Mouse (Mus musculus) neural tube, embryonic 11.5 days (tissue): ENCODE results near the gene Gm28729. TPM values are rescaled to one million over a fixed set of nuclear protein-coding genes. Genes with fewer than 3 reads are reported as not detected.

Experiments used
- ATAC-seq: fragments of 200-750 bp; cut with Nextera tagmentation; 2 replicates; pipeline ENCODE4 v1.8.0; 2017; ENCODE audit warnings: moderate number of reproducible peaks, mild to moderate bottlenecking, moderate TSS enrichment, moderate library complexity; ENCODE audit not compliant: insufficient read depth, low FRiP score, low TSS enrichment
- DNase-seq: peaks from one replicate; pipeline ENCODE4 v3.0.0-alpha.2; 2015; ENCODE audit warnings: low spot score
- H3K27ac ChIP-seq: fragments of 300-500 bp; sonication (generic); 2 replicates; pipeline ENCODE4 v1.5.1; 2014; ENCODE audit warnings: low read depth, mild to moderate bottlenecking, low read length
- H3K27me3 ChIP-seq: fragments of 300-500 bp; sonication (generic); 2 replicates; pipeline ENCODE4 v1.6.1; 2014; ENCODE audit warnings: mild to moderate bottlenecking, low read length, mixed read lengths; ENCODE audit not compliant: control insufficient read depth, insufficient read depth
- H3K36me3 ChIP-seq: fragments of 300-500 bp; sonication (generic); 2 replicates; pipeline ENCODE4 v1.6.1; 2014; ENCODE audit warnings: mild to moderate bottlenecking, low read length, moderate library complexity, mixed read lengths; ENCODE audit not compliant: control insufficient read depth, insufficient read depth
- H3K4me1 ChIP-seq: fragments of 300-500 bp; sonication (generic); 2 replicates; pipeline ENCODE4 v1.6.1; 2014; ENCODE audit warnings: low read length, mixed read lengths; ENCODE audit not compliant: control insufficient read depth, insufficient read depth
- H3K4me2 ChIP-seq: fragments of 300-500 bp; sonication (generic); 2 replicates; pipeline ENCODE4 v1.6.1; 2014; ENCODE audit warnings: low read depth, mild to moderate bottlenecking, moderate library complexity
- H3K4me3 ChIP-seq: fragments of 300-500 bp; sonication (generic); 2 replicates; pipeline ENCODE4 v1.5.1; 2014; ENCODE audit warnings: low read depth, low read length
- H3K9ac ChIP-seq: fragments of 300-500 bp; sonication (generic); 2 replicates; pipeline ENCODE4 v1.6.1; 2014; ENCODE audit warnings: mild to moderate bottlenecking, low read length
- H3K9me3 ChIP-seq: fragments of 300-500 bp; sonication (generic); 2 replicates; pipeline ENCODE4 v1.6.1; 2016; ENCODE audit warnings: low read length; ENCODE audit not compliant: control insufficient read depth
- WGBS: fragments of 180-500 bp; shearing (Covaris S2); extraction: QIAGEN DNeasy Blood & Tissue Kit; methylation state at CpG from one replicate; pipeline ENCODE4 v1.1.7; 2014; 5-methylcytosine and 5-hydroxymethylcytosine counted together
- polyA plus RNA-seq: library from polyadenylated mRNA; unstranded; fragments of >200 nt; fragmentation: Nextera tagmentation; extraction: Ambion mirVana; gene quantifications from 2 replicates; pipeline ENCODE4 v1.2.1, GENCODE M21; 2014

Gene Gm28729
- polyA plus RNA-seq, 1 experiment from 2014 or later = not detected

- ATAC-seq (no peak), DNase-seq (no peak)
- Histone ChIP-seq H3K9me3 (peaks cover 9% of the 10 kb centered on the region; the same call in 1 of the 2 replicates), H3K4me2 (no peak overlapping the region), H3K9ac (no peak overlapping the region), H3K27ac (no peak overlapping the region), H3K27me3 (no peaks in the 10 kb centered on the region), H3K36me3 (peaks cover 5% of the 10 kb centered on the region; the same call in 1 of the 2 replicates), H3K4me1 (no peaks in the 10 kb centered on the region), H3K4me3 (no peak overlapping the region)
- 83% methylated on average over 10 of the region's 10 CpGs for WGBS
Observed at GRCm38 (mm10) chr9:96463708-96464107, 61.4 kb downstream of the Gm28729 start.

- no peak for DNase-seq
- H3K9me3 ChIP-seq = peaks cover 9% of the 10 kb centered on the region; the same call in 1 of the 2 replicates
Observed at GRCm38 (mm10) chr9:96461607-96462006, 63.5 kb downstream of the Gm28729 start.

GRCm38 (mm10) chr9:96460117-96460865, 64.8 kb downstream of the Gm28729 start:
- DNase-seq = no peak
- ATAC-seq = no peak
- Histone ChIP-seq H3K4me1 (no peaks in the 10 kb centered on the region), H3K36me3 (peaks cover 5% of the 10 kb centered on the region; the same call in 1 of the 2 replicates), H3K27me3 (no peaks in the 10 kb centered on the region), H3K9ac (no peak overlapping the region), H3K4me3 (no peak overlapping the region), H3K9me3 (peaks cover 9% of the 10 kb centered on the region; the same call in 1 of the 2 replicates), H3K4me2 (no peak overlapping the region), H3K27ac (no peak overlapping the region)
- WGBS = 87% methylated on average over 10 of the region's 10 CpGs

More at GRCm38 (mm10) chr9:96461607-96462006, 63.5 kb downstream of the Gm28729 start:
- Histone ChIP-seq H3K4me1 (no peaks in the 10 kb centered on the region), H3K4me3 (no peak overlapping the region), H3K4me2 (no peak overlapping the region), H3K9ac (no peak overlapping the region), H3K36me3 (peaks cover 5% of the 10 kb centered on the region; the same call in 1 of the 2 replicates), H3K27me3 (no peaks in the 10 kb centered on the region), H3K27ac (no peak overlapping the region)
- WGBS = 53% methylated on average over 1 of the region's 1 CpGs
- no peak for ATAC-seq

GRCm38 (mm10) chr9:96455618-96456017, 69.4 kb downstream of the Gm28729 start:
- ATAC-seq (no peak; the same call in 1 of the 2 replicates), DNase-seq (no peak)
- Histone ChIP-seq H3K9ac (no peak overlapping the region), H3K36me3 (no peaks in the 10 kb centered on the region), H3K27ac (no peak overlapping the region), H3K4me3 (no peak overlapping the region), H3K4me1 (no peaks in the 10 kb centered on the region), H3K9me3 (no peaks in the 10 kb centered on the region), H3K4me2 (no peak overlapping the region), H3K27me3 (no peaks in the 10 kb centered on the region)
- WGBS = 58% methylated on average over 8 of the region's 8 CpGs

GRCm38 (mm10) chr9:96452956-96453355, 72.1 kb downstream of the Gm28729 start:
- Histone ChIP-seq H3K9ac (no peak overlapping the region), H3K4me2 (no peak overlapping the region), H3K4me3 (no peak overlapping the region), H3K4me1 (no peaks in the 10 kb centered on the region), H3K36me3 (no peaks in the 10 kb centered on the region), H3K27me3 (no peaks in the 10 kb centered on the region), H3K27ac (no peak overlapping the region), H3K9me3 (no peaks in the 10 kb centered on the region)
- ATAC-seq = no peak
- no peak for DNase-seq
- 80% methylated on average over 4 of the region's 4 CpGs for WGBS

GRCm38 (mm10) chr9:96450900-96451720, 74.0 kb downstream of the Gm28729 start:
- H3K27ac ChIP-seq = no peak overlapping the region
- H3K36me3 ChIP-seq = no peaks in the 10 kb centered on the region
- ATAC-seq (no peak), DNase-seq (no peak)
- no peaks in the 10 kb centered on the region for H3K4me1 ChIP-seq
- no peaks in the 10 kb centered on the region for H3K27me3 ChIP-seq
- no peak overlapping the region for H3K4me3 ChIP-seq
- no peak overlapping the region for H3K4me2 ChIP-seq
- WGBS = 81% methylated on average over 12 of the region's 12 CpGs
- H3K9me3 ChIP-seq = no peaks in the 10 kb centered on the region
- no peak overlapping the region for H3K9ac ChIP-seq

- H3K27ac ChIP-seq = no peak overlapping the region
- no peaks in the 10 kb centered on the region for H3K27me3 ChIP-seq
- no peak overlapping the region for H3K4me3 ChIP-seq
- H3K4me2 ChIP-seq = no peak overlapping the region
- no peaks in the 10 kb centered on the region for H3K9me3 ChIP-seq
- H3K4me1 ChIP-seq = no peaks in the 10 kb centered on the region
- H3K36me3 ChIP-seq = no peaks in the 10 kb centered on the region
- WGBS = 85% methylated on average over 9 of the region's 9 CpGs
- ATAC-seq (no peak), DNase-seq (no peak)
- H3K9ac ChIP-seq = no peak overlapping the region
Observed at GRCm38 (mm10) chr9:96449514-96449913, 75.5 kb downstream of the Gm28729 start.

- 85% methylated on average over 4 of the region's 4 CpGs for WGBS
- DNase-seq (no peak), ATAC-seq (no peak)
- H3K9me3 ChIP-seq = no peaks in the 10 kb centered on the region
- no peaks in the 10 kb centered on the region for H3K4me1 ChIP-seq
- no peak overlapping the region for H3K4me3 ChIP-seq
- H3K4me2 ChIP-seq = no peak overlapping the region
- no peaks in the 10 kb centered on the region for H3K36me3 ChIP-seq
- H3K9ac ChIP-seq = no peak overlapping the region
- H3K27me3 ChIP-seq = no peaks in the 10 kb centered on the region
- no peak overlapping the region for H3K27ac ChIP-seq
Observed at GRCm38 (mm10) chr9:96445351-96445750, 79.7 kb downstream of the Gm28729 start.
